Mouse (Mus musculus) spleen, embryonic (tissue): ENCODE results near the gene Slc17a6.
"Not testable (repeated sequence)": the region's sequence is repeated elsewhere in the genome, so short reads cannot be mapped to it uniquely, and the experiment has no call there.

Experiments
- CTCF ChIA-PET: fragments of 350-600 bp; sonication (Branson Sonifier 250); formaldehyde crosslinking; loops from one replicate; lab custom pipeline; 2022; lab: Charles Lee

Slc17a6 gene

GRCm38 (mm10) chr7:51693539-51694217 is 71.9 kb downstream of the Slc17a6 start:
- CTCF ChIA-PET: no interaction called here

- CTCF ChIA-PET: no interaction called here
These were observed 72.6 kb downstream of the Slc17a6 start for GRCm38 (mm10) chr7:51694452-51694851.

- CTCF ChIA-PET: no interaction called here
These were observed 87.7 kb downstream of the Slc17a6 start for GRCm38 (mm10) chr7:51709508-51709907.

GRCm38 (mm10) chr7:51710346-51710745 is 88.5 kb downstream of the Slc17a6 start:
- CTCF ChIA-PET: not testable (repeated sequence)

GRCm38 (mm10) chr7:51715771-51716170 is 94.0 kb downstream of the Slc17a6 start:
- CTCF ChIA-PET: no interaction called here
